9 mouse cellular contexts compared by ENCODE assay signal in genomic region chr6:122821822-122822221, GRCm38 (mm10). TPM values are rescaled to one million over a fixed set of nuclear protein-coding genes. Genes with fewer than 3 reads are reported as not detected.
DNase-seq lines count a peak whose midpoint lies in the region; ATAC-seq and TF ChIP-seq lines count a peak whose summit lies in the region.
"Had no signal": no experiment of that assay in that cellular context is flagged by ENCODE, and none has a peak within 500 bp of the region (broad histone marks: within the 10 kb centered on the region; RNA-seq: fewer than 3 reads in every experiment).

No protein-coding gene starts in this region.

- H3K4me3 ChIP-seq in kidney, embryonic 15.5 days (replicated peaks), result peak overlapping the region; percentile 83; the same call in 1 of the 2 replicates
- H3K4me3 ChIP-seq in embryonic facial prominence, embryonic 14.5 days (ENCODE audit: low read depth, low read length), result no peak overlapping the region
- H3K4me3 ChIP-seq in hindbrain, postnatal 0 days (ENCODE audit: low read length), result no peak overlapping the region
- no peak overlapping the region for H3K4me3 ChIP-seq in midbrain, embryonic 16.5 days (ENCODE audit: low read depth, low read length)

- H3K36me3 ChIP-seq in kidney, embryonic 15.5 days, result 0 out of 2 replicates have a peak, but pooled peaks cover 3% of the 10 kb centered on the region
- no peaks in the 10 kb centered on the region for H3K36me3 ChIP-seq in embryonic facial prominence, embryonic 14.5 days (ENCODE audit: control insufficient read depth, insufficient read depth, low read length)
- no peaks in the 10 kb centered on the region for H3K36me3 ChIP-seq in hindbrain, postnatal 0 days (ENCODE audit: insufficient read depth, low read length)
- H3K36me3 ChIP-seq in midbrain, embryonic 16.5 days (ENCODE audit: control insufficient read depth, insufficient read depth, low read length), result no peaks in the 10 kb centered on the region

- TF ChIP-seq CTCF in hindbrain, postnatal 0 days (IDR thresholded peaks at IDR 0.05; ENCODE audit: low read depth), result no peak

- H3K9ac ChIP-seq in kidney, embryonic 15.5 days, result 0 out of 2 replicates have a peak overlapping the region, but pooled peaks have one; percentile 7
- peak overlapping the region; percentile 8; the same call in 1 of the 2 replicates for H3K9ac ChIP-seq in embryonic facial prominence, embryonic 14.5 days (ENCODE audit: low read depth, low read length)
- H3K9ac ChIP-seq in hindbrain, postnatal 0 days (replicated peaks; ENCODE audit: low read length), result no peak overlapping the region
- H3K9ac ChIP-seq in midbrain, embryonic 16.5 days (ENCODE audit: low read depth, low read length), result no peak overlapping the region

- H3K9me3 ChIP-seq in kidney, embryonic 15.5 days (replicated peaks), result no peaks in the 10 kb centered on the region
- no peaks in the 10 kb centered on the region for H3K9me3 ChIP-seq in embryonic facial prominence, embryonic 14.5 days (ENCODE audit: control insufficient read depth, low read length)
- no peaks in the 10 kb centered on the region for H3K9me3 ChIP-seq in hindbrain, postnatal 0 days (ENCODE audit: low read length)
- no peaks in the 10 kb centered on the region for H3K9me3 ChIP-seq in midbrain, embryonic 16.5 days (replicated peaks; ENCODE audit: control insufficient read depth, low read length, poor library complexity, severe bottlenecking)

- 59% methylated on average over 9 of the region's 9 CpGs for WGBS in kidney, embryonic 15.5 days
- 68% methylated on average over 9 of the region's 9 CpGs for WGBS in embryonic facial prominence, embryonic 14.5 days
- WGBS in hindbrain, postnatal 0 days, result 80% methylated on average over 9 of the region's 9 CpGs
- 84% methylated on average over 9 of the region's 9 CpGs for WGBS in midbrain, embryonic 16.5 days

- peaks cover 59% of the 10 kb centered on the region for H3K4me1 ChIP-seq in kidney, embryonic 15.5 days
- H3K4me1 ChIP-seq in embryonic facial prominence, embryonic 14.5 days (ENCODE audit: control insufficient read depth, insufficient read depth, low read length), result peaks cover 24% of the 10 kb centered on the region
- peaks cover 20% of the 10 kb centered on the region for H3K4me1 ChIP-seq in hindbrain, postnatal 0 days (ENCODE audit: insufficient read depth, low read length)
- H3K4me1 ChIP-seq in midbrain, embryonic 16.5 days (ENCODE audit: control insufficient read depth, insufficient read depth, low read length), result peaks cover 38% of the 10 kb centered on the region

- no peak overlapping the region for H3K27ac ChIP-seq in kidney, embryonic 15.5 days
- no peak overlapping the region for H3K27ac ChIP-seq in embryonic facial prominence, embryonic 14.5 days (replicated peaks; ENCODE audit: low read depth, low read length)
- no peak overlapping the region for H3K27ac ChIP-seq in hindbrain, postnatal 0 days
- H3K27ac ChIP-seq in midbrain, embryonic 16.5 days (ENCODE audit: low read length), result no peak overlapping the region

- H3K4me2 ChIP-seq in kidney, embryonic 15.5 days, result peak overlapping the region; percentile 84
- H3K4me2 ChIP-seq in embryonic facial prominence, embryonic 14.5 days (ENCODE audit: low read depth, low read length), result peak overlapping the region; percentile 76
- peak overlapping the region; percentile 99; the same call in 1 of the 2 replicates for H3K4me2 ChIP-seq in hindbrain, postnatal 0 days (ENCODE audit: low read depth, low read length)
- H3K4me2 ChIP-seq in midbrain, embryonic 16.5 days (ENCODE audit: low read length), result peak overlapping the region; percentile 93

- no peak for DNase-seq in kidney, adult 9 months
- DNase-seq in embryonic facial prominence, embryonic 14.5 days (ENCODE audit: low spot score), result no peak
- no peak for DNase-seq in hindbrain, postnatal 0 days (ENCODE audit: low spot score)
- no peak for DNase-seq in right cerebral cortex, adult 18-20 months
- no peak for DNase-seq in cerebellum, postnatal 36 days
- DNase-seq: layer of hippocampus, postnatal 36 days had no signal

- ATAC-seq in kidney, embryonic 15.5 days (replicated peaks; ENCODE audit: low FRiP score), result no peak
- no peak for ATAC-seq in embryonic facial prominence, embryonic 14.5 days (ENCODE audit: low read depth)
- ATAC-seq in hindbrain, postnatal 0 days, result no peak
- no peak for ATAC-seq in midbrain, embryonic 16.5 days
- no peak for ATAC-seq in frontal cortex, adult (ENCODE audit: low TSS enrichment)

- H3K27me3 ChIP-seq in kidney, embryonic 15.5 days, result no peaks in the 10 kb centered on the region
- no peaks in the 10 kb centered on the region for H3K27me3 ChIP-seq in embryonic facial prominence, embryonic 14.5 days (replicated peaks; ENCODE audit: control insufficient read depth, insufficient read depth, low read length)
- no peaks in the 10 kb centered on the region for H3K27me3 ChIP-seq in hindbrain, postnatal 0 days (ENCODE audit: insufficient read depth, low read length)
- no peaks in the 10 kb centered on the region; the same call in 1 of the 2 replicates for H3K27me3 ChIP-seq in midbrain, embryonic 16.5 days (ENCODE audit: control insufficient read depth, insufficient read depth, low read depth, low read length)

RNA-seq across cellular contexts. Expression of gene Foxj2, which starts 2.1 kb away (rescaled TPM):
- polyA plus RNA-seq in kidney, embryonic 15.5 days (2015; fragmentation: Nextera tagmentation; extraction: Ambion mirVana), result 6.0 and 6.3 TPM in 2 replicates
- 9.0 and 9.7 TPM in 2 replicates for polyA plus RNA-seq in embryonic facial prominence, embryonic 14.5 days (2014; fragmentation: Nextera tagmentation; extraction: Ambion mirVana)
- 20.1 and 32.5 TPM in 2 replicates for total RNA-seq in hindbrain, postnatal 0 days (2014; rRNA removed)
- polyA plus RNA-seq in hindbrain, postnatal 0 days (2015; fragmentation: Nextera tagmentation; extraction: Ambion mirVana), result 5.9 and 6.9 TPM in 2 replicates
- polyA plus RNA-seq in midbrain, embryonic 16.5 days (2015; fragmentation: Nextera tagmentation; extraction: Ambion mirVana), result 8.4 and 9.4 TPM in 2 replicates

RNA-seq across cellular contexts. Expression of gene Slc2a3, which starts 20.4 kb away (rescaled TPM):
- polyA plus RNA-seq in kidney, embryonic 15.5 days (2015; fragmentation: Nextera tagmentation; extraction: Ambion mirVana), result 7.8 and 10.4 TPM in 2 replicates
- polyA plus RNA-seq in embryonic facial prominence, embryonic 14.5 days (2014; fragmentation: Nextera tagmentation; extraction: Ambion mirVana), result 23.9 and 32.0 TPM in 2 replicates
- total RNA-seq in hindbrain, postnatal 0 days (2014; rRNA removed), result 108 and 129 TPM in 2 replicates
- polyA plus RNA-seq in hindbrain, postnatal 0 days (2015; fragmentation: Nextera tagmentation; extraction: Ambion mirVana), result 48.9 and 49.7 TPM in 2 replicates
- polyA plus RNA-seq in midbrain, embryonic 16.5 days (2015; fragmentation: Nextera tagmentation; extraction: Ambion mirVana), result 44.3 and 52.5 TPM in 2 replicates

RNA-seq across cellular contexts. Expression of gene C3ar1, which starts 34.1 kb away (rescaled TPM):
- 1.9 and 2.1 TPM in 2 replicates for polyA plus RNA-seq in kidney, embryonic 15.5 days (2015; fragmentation: Nextera tagmentation; extraction: Ambion mirVana)
- polyA plus RNA-seq in embryonic facial prominence, embryonic 14.5 days (2014; fragmentation: Nextera tagmentation; extraction: Ambion mirVana), result 4.8 and 5.1 TPM in 2 replicates
- total RNA-seq in hindbrain, postnatal 0 days (2014; rRNA removed), result 1.3 and 2.2 TPM in 2 replicates
- 1.4 and 1.5 TPM in 2 replicates for polyA plus RNA-seq in hindbrain, postnatal 0 days (2015; fragmentation: Nextera tagmentation; extraction: Ambion mirVana)
- 1.1 and 1.4 TPM in 2 replicates for polyA plus RNA-seq in midbrain, embryonic 16.5 days (2015; fragmentation: Nextera tagmentation; extraction: Ambion mirVana)

RNA-seq across cellular contexts. Expression of gene Necap1, which starts 52.5 kb away (rescaled TPM):
- polyA plus RNA-seq in kidney, embryonic 15.5 days (2015; fragmentation: Nextera tagmentation; extraction: Ambion mirVana), result 53.1 and 55.9 TPM in 2 replicates
- polyA plus RNA-seq in embryonic facial prominence, embryonic 14.5 days (2014; fragmentation: Nextera tagmentation; extraction: Ambion mirVana), result 58.8 and 60.4 TPM in 2 replicates
- 119 and 121 TPM in 2 replicates for total RNA-seq in hindbrain, postnatal 0 days (2014; rRNA removed)
- polyA plus RNA-seq in hindbrain, postnatal 0 days (2015; fragmentation: Nextera tagmentation; extraction: Ambion mirVana), result 158 and 162 TPM in 2 replicates
- 162 and 177 TPM in 2 replicates for polyA plus RNA-seq in midbrain, embryonic 16.5 days (2015; fragmentation: Nextera tagmentation; extraction: Ambion mirVana)

Comparison
In these comparisons a context has a peak if more than half of its experiments do, and no peak if none do; other contexts are left out.
1. H3K9ac ChIP-seq: peak in kidney, embryonic 15.5 days (single experiment) and embryonic facial prominence, embryonic 14.5 days (single experiment); none in hindbrain, postnatal 0 days (single experiment) and midbrain, embryonic 16.5 days (single experiment).
2. Peak in every context shown above with its lines, with median percentiles within 50 percentile points of each other: H3K4me2 ChIP-seq.